Mouse (Mus musculus) testis, adult 2 months (tissue): Measurements from ENCODE around the gene Fbxw5.

Experiments used
- CTCF ChIP-seq: fragments of 200-500 bp; IDR thresholded peaks from 2 replicates; pipeline ENCODE4 v1.5.1; 2012; ENCODE audit warnings: low read depth, mild to moderate bottlenecking, inconsistent platforms, low read length, moderate library complexity; ENCODE audit not compliant: control insufficient read depth, insufficient read depth, insufficient replicate concordance
- POLR2A ChIP-seq: fragments of 200-500 bp; IDR thresholded peaks from 2 replicates; pipeline ENCODE4 v1.6.1; 2012; ENCODE audit warnings: low read depth, mild to moderate bottlenecking, inconsistent platforms, low read length, moderate library complexity; ENCODE audit not compliant: control insufficient read depth

GRCm38 (mm10) chr2:25467606-25468303 is 32.8 kb upstream of the Fbxw5 start:
- TF ChIP-seq CTCF: no peak
- no peak for TF ChIP-seq POLR2A
